Mouse (Mus musculus): ENCODE data around the gene Gm12394.
"Not testable (repeated sequence)": the region's sequence is repeated elsewhere in the genome, so short reads cannot be mapped to it uniquely, and the experiment has no call there.

Gene Gm12394

DNA sequence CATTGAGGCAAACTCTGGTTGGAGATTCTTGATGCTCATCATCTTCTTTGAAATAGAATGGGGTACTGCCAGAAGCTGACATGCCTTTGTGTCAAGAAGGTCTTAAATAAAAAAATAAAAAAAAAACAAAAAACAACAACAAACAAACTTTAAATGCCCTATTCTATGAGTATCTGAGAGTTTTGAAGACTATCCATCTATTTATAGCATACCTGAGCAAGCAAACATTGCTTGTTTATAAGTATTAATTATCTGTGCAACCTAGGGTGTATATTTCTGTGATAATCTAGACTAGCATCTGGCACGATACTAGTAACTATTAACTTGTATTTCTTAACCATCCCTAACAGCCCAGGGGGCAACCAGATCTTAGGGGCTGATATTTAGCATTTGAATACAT lies at the start of gene Gm12394:
Gene Gm12394 (minus strand): TSS at position 101 of the 400 bp plus-strand sequence.
- not testable (repeated sequence) for DNase-seq

DNA sequence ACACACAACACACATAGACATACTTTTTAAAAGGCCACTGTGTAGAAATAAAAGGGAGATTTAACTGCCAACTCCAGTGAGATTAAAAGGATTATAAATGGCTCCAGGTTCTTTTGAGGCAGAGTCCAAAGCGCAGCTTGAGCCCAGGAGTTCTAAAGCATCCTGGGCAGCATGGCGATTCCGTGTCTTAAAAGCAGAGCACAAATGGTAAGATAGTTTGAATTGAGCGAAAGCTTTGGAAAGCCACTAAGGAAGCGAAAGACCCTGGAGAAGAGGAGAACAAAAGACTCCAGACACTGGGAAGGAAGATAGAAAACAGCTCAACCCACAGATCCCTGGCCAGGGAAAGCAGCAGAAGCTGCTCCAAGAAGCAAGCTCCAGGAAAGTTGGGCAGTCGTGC lies 48.4 kb upstream of the Gm12394 start:
- no peak for DNase-seq

DNA sequence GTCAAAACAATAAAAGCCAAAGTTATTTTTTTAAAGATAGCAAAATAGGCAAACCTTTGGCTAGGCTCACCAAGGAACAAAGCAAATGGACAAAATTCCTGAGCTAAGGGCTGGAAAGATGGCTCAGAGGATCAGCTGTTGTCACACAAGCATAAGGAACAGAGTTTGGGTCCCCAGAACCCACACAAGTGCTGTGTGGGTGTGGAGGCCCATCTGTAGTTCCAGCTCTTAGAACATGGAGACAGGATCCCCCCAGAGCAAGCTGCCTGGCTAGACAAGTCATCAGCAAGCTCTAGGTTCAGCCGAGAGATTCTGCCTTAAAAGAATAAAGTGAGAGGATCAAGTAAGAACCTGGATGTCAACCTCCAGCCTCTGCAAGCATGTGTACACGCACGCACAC lies 48.0 kb upstream of the Gm12394 start:
- DNase-seq, result no peak

DNA sequence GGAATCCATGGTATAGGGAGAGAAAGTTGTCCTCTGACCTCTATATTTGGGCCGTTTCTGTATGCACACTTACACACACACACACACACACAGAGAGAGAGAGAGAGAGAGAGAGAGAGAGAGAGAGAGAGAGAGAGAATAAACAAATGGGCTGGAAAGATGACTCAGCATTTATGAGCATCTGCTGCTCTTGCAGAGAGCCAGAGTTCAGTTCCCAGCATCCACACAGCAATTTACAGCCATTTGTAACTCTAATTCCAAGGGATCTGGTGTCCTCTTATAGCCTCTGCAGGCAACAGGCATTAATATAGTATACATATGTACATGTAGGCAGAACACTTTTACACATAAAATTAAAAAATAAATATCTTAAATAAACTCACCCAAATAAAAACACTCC lies 47.4 kb upstream of the Gm12394 start:
- DNase-seq, result no peak

DNA sequence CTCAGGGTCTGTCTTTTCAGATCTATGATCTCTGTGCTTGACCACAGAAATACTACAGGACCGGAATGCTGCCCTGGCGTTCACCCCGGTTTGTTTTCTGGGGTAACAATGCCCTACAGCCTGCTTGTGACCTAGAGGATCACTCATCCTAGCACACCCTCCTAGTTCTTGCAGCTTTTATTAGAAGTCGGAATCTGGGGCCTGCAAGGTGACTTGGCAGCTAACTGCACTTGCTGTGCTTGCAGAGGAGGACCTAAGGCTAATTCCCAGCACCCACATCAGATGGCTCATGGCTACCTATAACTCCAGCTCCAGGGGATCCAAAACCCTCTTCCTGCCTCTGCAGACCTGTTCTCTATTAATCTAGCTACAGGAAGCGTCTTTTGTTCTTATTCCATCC lies 46.2 kb upstream of the Gm12394 start:
- DNase-seq, result no peak

DNA sequence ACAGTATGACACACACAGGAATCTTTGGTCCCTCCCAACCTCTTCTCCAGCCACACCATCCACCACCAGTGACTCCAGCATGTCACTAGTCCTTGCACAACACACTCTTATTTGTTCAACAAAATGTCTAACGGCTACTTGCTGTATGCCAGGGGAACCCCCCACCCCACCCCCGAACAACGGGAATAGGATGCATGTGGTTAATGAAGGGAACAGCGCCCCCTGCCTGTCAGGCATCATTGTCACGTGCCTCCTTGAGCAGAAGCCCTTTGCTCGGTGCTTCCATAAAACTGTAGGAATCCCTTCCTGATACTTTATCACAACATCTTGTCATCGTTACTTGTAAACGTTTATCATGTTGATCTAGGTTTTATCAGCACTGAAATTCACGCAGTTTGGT lies 45.6 kb upstream of the Gm12394 start:
- DNase-seq, result peak; percentile 21 to 32

DNA sequence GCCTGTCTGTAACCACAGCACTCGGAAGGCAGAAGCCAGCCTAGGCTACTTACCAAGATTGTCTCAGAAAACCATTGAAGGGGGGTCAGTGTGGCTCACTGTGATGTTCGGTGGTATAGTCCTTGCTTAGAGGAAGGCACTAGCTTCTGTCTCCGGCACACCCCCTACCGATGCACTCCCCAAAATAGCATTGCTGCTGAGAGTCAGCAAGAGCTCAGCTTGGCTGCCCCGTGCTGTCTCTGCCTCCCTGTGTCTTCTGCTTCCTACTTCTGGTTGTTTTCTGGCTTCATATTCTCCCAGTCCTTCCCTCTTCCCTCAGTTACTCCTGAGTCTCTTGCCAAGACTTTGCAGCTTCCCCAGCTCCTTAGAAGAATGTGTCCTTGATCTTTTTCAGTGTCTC lies 44.3 kb upstream of the Gm12394 start:
- no peak for DNase-seq

DNA sequence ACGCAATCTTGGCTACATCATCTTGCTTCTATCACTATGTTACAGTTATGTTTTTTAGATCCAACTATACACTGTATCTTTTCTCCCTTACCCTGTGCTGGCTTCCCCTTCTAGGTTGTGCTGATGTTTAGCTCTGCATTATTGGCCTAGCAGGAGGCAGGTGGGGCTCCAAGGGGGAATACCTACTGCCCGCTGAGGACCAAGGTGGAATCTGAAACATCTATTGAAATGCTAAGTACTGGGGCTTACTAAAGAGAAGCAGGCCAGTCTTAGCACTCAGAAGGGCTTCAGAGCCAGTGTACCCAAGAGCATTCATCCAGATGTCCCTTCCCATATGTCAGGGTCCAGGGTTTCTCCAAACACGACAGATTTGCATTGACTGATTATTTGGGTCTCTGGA lies 42.3 kb upstream of the Gm12394 start:
- no peak for DNase-seq

DNA sequence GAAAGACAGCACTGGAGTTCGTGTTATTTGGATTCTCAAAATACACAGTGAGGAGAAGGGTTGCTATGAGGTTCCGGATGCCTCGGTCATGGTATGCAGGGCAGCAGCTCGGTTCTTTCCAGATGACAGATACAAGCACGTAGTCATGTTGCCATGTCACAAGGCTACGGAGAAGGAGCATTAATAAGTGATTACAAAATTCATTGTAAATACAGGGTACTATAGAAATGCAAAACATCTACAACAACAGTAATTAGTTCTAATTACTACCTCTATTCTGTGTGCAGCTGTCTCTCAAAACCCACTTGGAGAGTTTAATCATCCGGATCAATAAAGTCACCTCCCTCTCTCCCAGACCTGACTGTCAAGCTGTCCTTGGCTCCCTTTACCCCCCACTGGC lies 38.5 kb upstream of the Gm12394 start:
- no peak for DNase-seq

DNA sequence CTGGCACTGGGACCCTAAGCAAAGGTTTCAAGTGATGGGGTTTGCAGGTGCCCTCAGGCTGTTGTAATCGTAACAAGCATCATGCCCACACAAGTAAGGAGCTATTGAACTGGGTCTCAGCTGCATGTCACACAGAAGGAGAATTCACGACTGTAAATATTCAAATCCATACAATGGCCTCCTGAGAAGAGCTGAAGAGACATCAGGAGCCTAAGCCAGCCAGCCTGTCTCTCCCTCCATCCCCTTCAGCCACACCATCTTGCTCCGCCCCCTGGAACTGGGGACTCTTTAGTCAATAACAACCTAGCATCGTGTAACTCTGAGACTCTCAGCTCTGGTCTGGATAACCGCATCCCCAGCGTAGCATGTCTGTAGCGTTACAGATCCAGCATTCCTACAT lies 34.6 kb upstream of the Gm12394 start:
- no peak for DNase-seq

DNA sequence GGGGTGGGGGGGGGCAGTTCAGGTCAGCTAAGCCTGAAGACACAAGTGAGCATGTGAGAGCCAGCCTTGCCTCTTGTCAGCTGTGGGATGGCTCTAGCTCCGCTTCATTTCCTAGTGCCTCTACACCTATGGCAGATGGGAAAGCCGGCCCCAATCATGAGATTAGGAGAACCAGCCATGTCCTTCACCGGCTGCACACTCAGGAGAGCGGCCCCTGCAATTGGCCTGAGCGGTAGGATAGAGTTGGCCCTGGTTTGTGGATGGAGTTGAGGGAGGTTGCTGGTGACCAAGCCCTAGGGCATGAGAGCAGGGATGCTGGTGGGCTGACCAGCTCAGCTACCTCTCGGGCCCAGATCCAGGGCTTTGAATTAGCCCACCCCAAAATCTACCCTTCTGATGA lies 32.2 kb upstream of the Gm12394 start:
- DNase-seq, result no peak

DNA sequence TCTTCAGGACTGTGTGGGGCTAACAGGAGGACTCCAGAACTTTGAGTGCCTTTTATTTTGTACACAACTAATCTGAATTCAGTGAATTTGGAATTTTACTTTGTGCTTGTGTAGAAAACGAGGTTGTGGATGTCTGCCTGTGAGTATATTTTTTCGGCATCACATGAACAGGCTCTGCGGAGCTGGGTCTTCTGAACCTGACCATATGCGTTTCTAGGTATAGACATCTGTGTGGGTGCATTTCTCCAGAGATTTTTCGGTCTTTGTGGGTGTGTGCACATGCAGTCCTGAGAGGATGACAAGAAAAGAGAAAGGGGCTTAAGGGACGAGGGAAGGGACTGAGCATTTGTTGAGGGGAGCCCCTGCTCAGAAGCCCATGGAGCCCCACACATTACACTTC lies 30.4 kb upstream of the Gm12394 start:
- DNase-seq, result no peak

DNA sequence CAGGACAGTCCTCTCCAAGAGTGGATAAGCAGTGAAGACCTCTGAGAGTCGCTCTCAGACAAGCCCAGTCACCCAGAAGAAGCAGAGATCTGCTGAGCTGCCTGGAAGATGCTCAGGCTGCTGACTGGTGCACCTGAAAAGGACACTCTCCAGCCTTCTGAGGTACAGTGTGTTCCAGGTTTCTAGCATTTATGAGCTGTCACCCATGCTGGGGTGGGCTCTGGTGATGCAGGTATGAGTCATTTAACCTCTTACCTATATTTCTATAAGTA lies 24.0 kb upstream of the Gm12394 start:
- DNase-seq, result no peak

DNA sequence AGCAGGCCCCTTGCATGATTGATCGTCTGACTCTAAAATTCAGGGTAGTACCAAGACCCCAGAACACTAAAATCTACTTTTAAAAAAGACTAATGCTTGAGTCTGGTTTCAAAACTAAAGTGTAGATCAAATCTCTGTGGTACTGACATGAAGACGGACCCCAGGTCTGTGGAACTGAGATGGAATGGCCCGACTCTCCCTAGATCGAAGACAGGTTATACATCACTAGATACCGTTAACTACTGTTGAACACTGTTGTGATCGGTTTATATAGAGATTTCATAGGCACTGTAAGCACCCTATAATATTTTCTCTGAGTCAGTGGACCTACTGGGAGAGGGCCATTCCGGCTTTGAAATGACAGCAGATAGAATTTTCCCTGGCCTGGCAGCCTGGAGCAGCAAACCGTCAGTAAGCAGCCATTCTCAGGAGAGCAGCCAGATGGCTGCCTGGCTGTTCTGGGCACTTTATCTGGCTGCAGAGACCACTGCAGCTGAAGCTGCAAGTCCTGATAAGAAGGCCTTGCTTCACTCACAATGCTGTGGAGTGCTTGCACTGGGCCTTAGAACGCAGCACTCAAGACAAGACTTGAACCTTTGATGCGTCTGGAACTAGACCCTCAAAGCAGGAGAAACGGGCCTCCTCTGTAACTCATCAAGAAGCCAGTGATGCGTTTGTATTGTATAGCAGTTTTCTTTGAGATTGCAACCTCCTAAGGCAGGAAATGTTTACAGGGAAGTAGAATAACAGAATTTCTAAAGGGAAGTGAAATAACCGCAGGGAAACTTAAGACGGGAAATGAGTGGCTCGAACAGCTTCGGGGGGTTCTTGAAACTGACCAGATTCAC lies 23.5 kb upstream of the Gm12394 start:
- no peak for DNase-seq

DNA sequence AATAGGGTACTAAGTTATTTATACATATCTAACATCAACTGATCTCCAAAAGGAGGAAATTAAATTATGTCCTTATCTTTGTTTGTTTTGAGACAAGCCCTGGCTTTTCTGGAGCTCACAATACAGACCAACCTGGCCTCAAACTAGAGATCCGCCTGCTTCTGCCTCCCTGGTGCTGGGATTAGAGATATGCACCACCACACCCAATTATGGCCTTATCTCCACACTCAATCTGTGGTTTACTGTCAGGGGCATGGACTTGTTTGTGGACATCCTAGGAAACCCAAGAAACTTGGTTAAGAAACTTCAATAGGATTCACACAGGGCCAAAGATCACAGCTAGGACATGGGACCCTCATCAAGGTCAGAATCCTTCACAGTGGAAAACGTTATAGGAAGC lies 21.1 kb upstream of the Gm12394 start:
- no peak for DNase-seq

DNA sequence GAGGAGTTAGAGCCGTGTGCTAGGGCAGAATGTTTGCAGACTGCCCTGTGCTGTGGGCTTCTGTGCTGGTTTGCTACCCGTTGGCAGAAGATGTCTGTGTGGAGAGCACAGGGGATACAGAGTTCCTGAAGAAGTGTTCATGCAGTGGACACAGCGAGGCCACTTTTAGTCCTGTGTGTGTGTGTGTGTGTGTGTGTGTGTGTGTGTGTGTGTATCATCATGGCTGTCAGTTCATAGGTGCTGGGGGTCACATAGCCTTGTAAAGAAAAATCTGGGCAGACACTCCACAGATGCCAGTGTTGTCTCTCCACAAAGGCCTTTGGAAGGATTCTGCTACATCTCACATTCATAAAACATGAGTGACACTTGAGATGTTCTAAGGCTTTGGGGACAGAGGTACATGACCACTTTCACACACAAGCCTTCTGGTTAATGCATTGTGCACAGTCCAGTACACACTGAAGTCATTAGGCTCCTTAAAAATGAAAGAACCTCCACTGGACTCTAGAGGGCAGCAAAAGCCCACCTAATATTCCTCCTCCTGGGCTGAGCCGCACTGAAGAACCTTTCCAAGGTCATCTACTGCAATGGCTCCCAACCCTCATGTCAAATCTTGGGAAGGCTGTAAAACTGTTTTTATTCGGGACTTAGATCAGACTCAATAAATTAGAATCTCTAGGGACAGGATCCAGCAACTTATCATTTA lies 20.2 kb upstream of the Gm12394 start:
- peak; percentile 55 to 61 for DNase-seq

DNA sequence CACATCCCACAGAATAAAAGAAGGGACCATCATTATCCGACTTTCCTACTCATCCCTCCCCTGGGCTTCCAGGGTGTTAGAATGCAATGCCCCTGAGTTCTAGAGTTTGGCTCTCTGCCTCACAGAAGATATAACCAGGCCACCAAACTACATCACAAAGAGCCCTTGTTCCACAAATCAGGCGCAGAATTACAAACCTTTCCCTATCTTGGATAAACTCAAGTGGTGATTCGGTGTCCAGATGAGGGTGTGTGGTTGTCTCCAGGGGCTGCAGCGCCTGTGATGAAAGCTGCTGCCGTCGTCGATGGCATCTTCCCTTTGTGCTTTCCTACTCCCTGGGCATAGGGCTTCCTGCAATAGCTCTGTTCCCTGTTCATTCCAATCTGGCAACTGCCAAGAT lies 17.6 kb upstream of the Gm12394 start, which contains the start of gene Fam205c:
Gene Fam205c (minus strand): TSS at position 101 of the 400 bp plus-strand sequence.
- DNase-seq, result no peak

DNA sequence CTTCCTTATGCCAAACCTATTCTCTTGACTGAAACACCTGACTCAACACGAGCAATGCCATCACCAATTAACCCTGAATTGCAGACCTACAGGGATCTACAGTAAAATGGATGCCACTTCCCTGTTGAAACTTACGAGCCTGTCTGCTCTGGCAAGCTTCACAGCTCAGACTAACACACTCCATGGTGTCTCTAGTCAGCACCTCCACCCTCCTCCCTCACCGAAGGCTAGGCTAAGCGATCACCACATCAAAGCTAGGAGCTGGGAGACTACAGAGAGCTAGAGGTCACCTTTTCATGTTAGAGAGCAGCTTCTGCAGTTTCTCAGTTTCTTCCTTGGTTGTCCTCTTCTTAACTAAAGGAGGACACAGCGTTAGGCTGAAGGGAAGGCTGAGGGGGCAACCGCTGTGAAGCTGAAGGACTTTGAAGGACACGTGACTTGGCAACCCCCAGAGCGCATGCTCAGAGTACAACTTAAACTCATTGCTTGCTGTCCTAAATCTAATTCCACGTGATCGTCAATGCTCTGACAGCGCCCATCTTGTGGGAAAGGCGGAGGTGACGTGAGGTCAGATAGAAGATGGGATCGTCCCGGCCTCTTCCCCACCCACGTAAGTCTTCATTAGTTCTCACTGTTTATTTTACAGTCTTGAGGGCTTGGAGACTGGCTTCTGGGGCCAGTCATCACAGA lies 16.3 kb upstream of the Gm12394 start:
- DNase-seq, result no peak

DNA sequence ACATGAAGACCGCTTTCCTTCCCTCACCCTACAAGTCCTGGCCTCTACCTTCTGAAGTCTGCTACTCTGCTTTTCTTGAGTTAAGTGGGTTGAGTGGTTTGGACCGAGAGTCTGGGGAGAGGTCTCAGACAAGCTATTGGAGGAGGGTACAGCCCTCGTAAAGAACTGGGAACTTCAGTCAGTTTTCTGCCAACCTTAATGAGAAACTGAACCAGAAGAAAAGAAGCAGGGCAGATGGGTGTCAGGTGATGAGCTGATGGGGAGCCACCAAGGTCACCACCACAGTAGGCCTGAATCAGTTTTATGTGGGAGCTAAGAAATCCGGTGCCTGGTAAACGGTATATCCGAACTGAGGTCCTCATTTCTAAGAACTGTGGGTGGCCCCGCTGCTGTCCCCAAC lies 15.6 kb upstream of the Gm12394 start:
- no peak for DNase-seq

DNA sequence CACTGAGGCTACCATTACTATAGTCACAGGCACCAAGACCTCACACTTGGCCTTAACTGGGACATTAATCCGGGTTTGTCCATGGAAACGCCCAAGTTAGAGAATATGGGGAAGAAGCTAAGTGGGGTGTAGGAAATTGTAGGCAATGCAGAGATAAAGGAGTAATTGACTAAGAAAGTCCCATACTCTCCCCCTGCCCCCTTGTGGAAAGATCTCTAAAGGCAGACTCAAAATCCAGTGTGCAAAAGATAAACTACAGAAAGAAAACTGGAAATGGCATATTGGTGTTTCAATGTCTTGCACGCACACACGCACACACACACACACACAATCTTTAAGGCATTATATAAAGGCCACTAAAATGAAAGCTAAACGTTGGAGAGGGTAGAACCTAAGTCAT lies 14.2 kb upstream of the Gm12394 start:
- no peak for DNase-seq

DNA sequence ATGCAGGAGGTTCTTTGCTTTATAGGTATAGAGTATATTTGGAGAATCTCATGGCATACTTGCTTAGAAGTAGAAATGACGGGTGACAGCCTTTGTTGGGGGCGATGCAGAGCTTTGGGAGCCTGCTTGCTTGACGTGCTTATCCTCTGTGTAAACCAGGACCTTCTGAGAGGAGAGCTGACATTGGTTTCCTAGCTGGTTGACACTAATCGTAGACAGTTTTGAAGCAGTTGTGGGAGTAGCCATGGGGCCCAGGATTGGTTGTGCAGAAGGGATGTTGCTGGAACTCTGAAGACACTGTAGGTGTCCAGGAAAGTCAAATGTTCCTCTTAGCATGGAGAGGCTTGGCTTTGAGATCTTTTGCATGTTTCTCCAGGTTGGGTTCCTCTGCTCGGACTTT lies 11.6 kb upstream of the Gm12394 start:
- DNase-seq, result no peak

DNA sequence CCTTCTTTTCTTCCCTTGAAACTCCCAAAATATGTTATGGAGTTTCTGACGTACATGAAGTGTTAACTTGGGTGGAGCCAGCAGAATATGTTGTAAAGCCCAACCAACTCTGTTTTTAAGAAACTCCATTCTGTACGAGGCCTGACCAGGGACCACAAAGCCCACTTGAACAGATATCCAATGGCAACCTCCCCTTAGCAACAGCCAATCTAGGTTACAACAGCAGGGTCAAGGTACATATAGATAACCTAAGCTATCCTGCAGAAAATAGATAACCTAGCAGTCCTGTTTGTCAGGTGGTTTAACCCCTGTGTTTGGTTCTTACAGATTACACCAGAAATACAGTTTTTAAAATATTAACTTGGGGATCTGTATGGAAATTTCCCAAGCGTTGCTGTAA lies 10.8 kb upstream of the Gm12394 start:
- DNase-seq, result no peak

DNA sequence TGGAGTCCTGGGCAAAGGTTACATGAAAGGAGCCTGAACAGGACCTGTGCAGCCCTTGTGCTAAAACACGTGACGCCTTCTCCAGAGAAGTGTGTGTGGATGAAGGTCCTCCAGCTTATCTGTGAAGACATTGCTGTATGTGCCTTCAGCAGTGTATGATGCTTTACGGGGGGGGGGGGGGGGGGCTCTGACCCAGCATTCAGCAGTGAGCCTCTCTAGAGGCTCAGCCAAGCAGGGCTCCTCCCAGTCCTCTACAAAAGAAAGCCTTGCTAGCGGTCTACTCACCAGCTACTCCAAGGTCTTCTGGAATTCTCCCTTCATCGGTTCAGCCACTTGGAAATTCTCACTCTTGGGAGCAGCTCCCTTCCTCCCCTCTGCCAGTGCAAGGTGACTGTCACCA lies 6.9 kb upstream of the Gm12394 start:
- DNase-seq, result not testable (repeated sequence)

DNA sequence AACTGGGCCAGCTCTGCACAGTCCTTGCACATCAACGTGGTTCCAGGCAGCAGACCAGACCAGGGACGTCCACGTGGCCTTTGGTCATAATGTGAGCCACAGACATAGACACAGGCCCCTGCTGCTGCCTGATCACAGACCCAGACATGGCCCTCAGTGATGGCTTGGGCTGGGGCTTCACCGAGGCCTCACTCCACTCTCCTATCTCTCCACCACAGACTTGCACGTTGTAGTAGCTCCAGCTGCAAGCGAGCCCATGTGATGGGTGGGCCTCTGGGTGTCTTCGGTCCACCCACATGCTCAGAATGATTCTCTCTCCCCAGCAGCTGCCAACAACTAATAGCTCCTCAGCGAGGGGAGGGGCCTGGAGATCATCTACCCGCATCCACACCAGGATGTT lies 3.9 kb upstream of the Gm12394 start:
- not testable (repeated sequence) for DNase-seq

Measured in B cell, adult 2 months (primary cell).